Mouse (Mus musculus): ENCODE data around the gene Dhx32.

GRCm38 (mm10) chr7:133742530-133743325, 39.8 kb downstream of the Dhx32 start:
- TF ChIP-seq POLR2A (IDR thresholded peaks at IDR 0.05; ENCODE audit: control insufficient read depth, extremely low read depth, insufficient read depth, low read length, poor library complexity): no peak
- no peak for TF ChIP-seq CTCF (IDR thresholded peaks at IDR 0.05; ENCODE audit: borderline replicate concordance, control insufficient read depth, extremely low read depth, insufficient read depth, low read length, poor library complexity)

Data from thymus, adult 2 months (tissue).